Mouse (Mus musculus) hindbrain, embryonic 10.5 days (tissue): ENCODE measurements around the gene Pdgfb. TPM values are rescaled to one million over a fixed set of nuclear protein-coding genes. Genes with fewer than 3 reads are reported as not detected.

Source experiments
- DNase-seq: peaks from one replicate; pipeline ENCODE4 v3.0.0-alpha.2; 2017; ENCODE audit warnings: low spot score
- H3K27ac ChIP-seq: fragments of 300-500 bp; sonication (generic); 2 replicates; pipeline ENCODE4 v1.5.1; 2016; ENCODE audit warnings: mild to moderate bottlenecking, moderate library complexity
- H3K27me3 ChIP-seq: fragments of 300-500 bp; sonication (generic); 2 replicates; pipeline ENCODE4 v1.6.1; 2016; ENCODE audit warnings: mild to moderate bottlenecking; ENCODE audit not compliant: poor library complexity, insufficient read depth, severe bottlenecking
- H3K36me3 ChIP-seq: fragments of 300-500 bp; sonication (generic); 2 replicates; pipeline ENCODE4 v1.6.1; 2016; ENCODE audit warnings: mild to moderate bottlenecking, moderate library complexity
- H3K4me1 ChIP-seq: fragments of 300-500 bp; sonication (generic); replicated peaks from 2 replicates; pipeline ENCODE4 v1.6.1; 2016; ENCODE audit warnings: mild to moderate bottlenecking
- H3K4me3 ChIP-seq: fragments of 300-500 bp; sonication (generic); 2 replicates; pipeline ENCODE4 v1.5.1; 2016; ENCODE audit warnings: mild to moderate bottlenecking, moderate library complexity
- H3K9me3 ChIP-seq: fragments of 300-500 bp; sonication (generic); 2 replicates; pipeline ENCODE4 v1.6.1; 2016; ENCODE audit warnings: mild to moderate bottlenecking, moderate library complexity
- WGBS: fragments of 180-500 bp; shearing (Covaris S2); methylation state at CpG from one replicate; pipeline ENCODE4 v1.1.7; 2016; 5-methylcytosine and 5-hydroxymethylcytosine counted together
- polyA plus RNA-seq: library from polyadenylated mRNA; unstranded; fragments of >200 nt; fragmentation: Nextera tagmentation; extraction: Ambion mirVana; gene quantifications from 2 replicates; pipeline ENCODE4 v1.2.1, GENCODE M21; 2016

Pdgfb gene
- polyA plus RNA-seq, 1 experiment from 2014 or later, result 1.8 TPM

- Histone ChIP-seq H3K4me3 (no peak overlapping the region), H3K27me3 (no peaks in the 10 kb centered on the region), H3K9me3 (peaks cover 9% of the 10 kb centered on the region; the same call in 1 of the 2 replicates), H3K36me3 (no peaks in the 10 kb centered on the region), H3K4me1 (peaks cover 30% of the 10 kb centered on the region), H3K27ac (no peak overlapping the region; the same call in 1 of the 2 replicates)
- no peak for DNase-seq
- WGBS, result 75% methylated on average over 4 of the region's 4 CpGs
These were observed 35.3 kb upstream of the Pdgfb start for GRCm38 (mm10) chr15:80050093-80050492.

- H3K36me3 ChIP-seq, result no peaks in the 10 kb centered on the region
- no peaks in the 10 kb centered on the region for H3K27me3 ChIP-seq
- H3K4me1 ChIP-seq, result peaks cover 18% of the 10 kb centered on the region
- H3K4me3 ChIP-seq, result no peak overlapping the region
- 51% methylated on average over 5 of the region's 5 CpGs for WGBS
- peaks cover 9% of the 10 kb centered on the region; the same call in 1 of the 2 replicates for H3K9me3 ChIP-seq
- DNase-seq, result no peak
- H3K27ac ChIP-seq, result no peak overlapping the region
These were observed 33.2 kb upstream of the Pdgfb start for GRCm38 (mm10) chr15:80047973-80048372.

- WGBS, result 84% methylated on average over 2 of the region's 2 CpGs
- Histone ChIP-seq H3K27ac (no peak overlapping the region), H3K4me3 (no peak overlapping the region), H3K36me3 (no peaks in the 10 kb centered on the region), H3K27me3 (no peaks in the 10 kb centered on the region), H3K4me1 (peaks cover 18% of the 10 kb centered on the region), H3K9me3 (peaks cover 9% of the 10 kb centered on the region; the same call in 1 of the 2 replicates)
- DNase-seq, result no peak
These were observed 32.5 kb upstream of the Pdgfb start for GRCm38 (mm10) chr15:80047242-80047641.

- DNase-seq, result no peak
- H3K27me3 ChIP-seq, result no peaks in the 10 kb centered on the region
- no peaks in the 10 kb centered on the region for H3K36me3 ChIP-seq
- no peak overlapping the region for H3K4me3 ChIP-seq
- H3K4me1 ChIP-seq, result peaks cover 13% of the 10 kb centered on the region
- H3K9me3 ChIP-seq, result peaks cover 9% of the 10 kb centered on the region; the same call in 1 of the 2 replicates
- WGBS, result 99% methylated on average over 2 of the region's 2 CpGs
- no peak overlapping the region for H3K27ac ChIP-seq
These were observed 31.0 kb upstream of the Pdgfb start for GRCm38 (mm10) chr15:80045749-80046148.

- H3K4me3 ChIP-seq, result no peak overlapping the region
These were observed 29.5 kb upstream of the Pdgfb start for GRCm38 (mm10) chr15:80044249-80044648.

GRCm38 (mm10) chr15:80042152-80042551 is 27.4 kb upstream of the Pdgfb start:
- WGBS, result 81% methylated on average over 4 of the region's 4 CpGs
- H3K4me1 ChIP-seq, result no peaks in the 10 kb centered on the region
- H3K27me3 ChIP-seq, result no peaks in the 10 kb centered on the region
- no peaks in the 10 kb centered on the region for H3K36me3 ChIP-seq
- H3K9me3 ChIP-seq, result peaks cover 15% of the 10 kb centered on the region; the same call in 1 of the 2 replicates
- H3K4me3 ChIP-seq, result no peak overlapping the region
- H3K27ac ChIP-seq, result no peak overlapping the region
- no peak for DNase-seq

More at GRCm38 (mm10) chr15:80044249-80044648, 29.5 kb upstream of the Pdgfb start:
- 93% methylated on average over 10 of the region's 10 CpGs for WGBS
- H3K36me3 ChIP-seq, result no peaks in the 10 kb centered on the region
- peaks cover 8% of the 10 kb centered on the region; the same call in 1 of the 2 replicates for H3K4me1 ChIP-seq
- no peak for DNase-seq
- H3K9me3 ChIP-seq, result peaks cover 9% of the 10 kb centered on the region; the same call in 1 of the 2 replicates
- H3K27me3 ChIP-seq, result no peaks in the 10 kb centered on the region
- H3K27ac ChIP-seq, result no peak overlapping the region

- Histone ChIP-seq H3K27ac (no peak overlapping the region), H3K36me3 (no peaks in the 10 kb centered on the region), H3K4me3 (no peak overlapping the region), H3K9me3 (peaks cover 6% of the 10 kb centered on the region; the same call in 1 of the 2 replicates), H3K4me1 (peaks cover 5% of the 10 kb centered on the region; the same call in 1 of the 2 replicates), H3K27me3 (no peaks in the 10 kb centered on the region)
- no peak for DNase-seq
- WGBS, result 98% methylated on average over 2 of the region's 2 CpGs
These were observed 23.3 kb upstream of the Pdgfb start for GRCm38 (mm10) chr15:80038110-80038391.

- Histone ChIP-seq H3K27ac (no peak overlapping the region), H3K4me3 (no peak overlapping the region), H3K9me3 (peaks cover 6% of the 10 kb centered on the region; the same call in 1 of the 2 replicates), H3K4me1 (peaks cover 5% of the 10 kb centered on the region; the same call in 1 of the 2 replicates), H3K36me3 (no peaks in the 10 kb centered on the region), H3K27me3 (no peaks in the 10 kb centered on the region)
- no peak for DNase-seq
- 83% methylated on average over 11 of the region's 11 CpGs for WGBS
These were observed 22.7 kb upstream of the Pdgfb start for GRCm38 (mm10) chr15:80037255-80038109.

- Histone ChIP-seq H3K9me3 (peaks cover 15% of the 10 kb centered on the region; the same call in 1 of the 2 replicates), H3K27ac (no peak overlapping the region), H3K27me3 (no peaks in the 10 kb centered on the region), H3K36me3 (no peaks in the 10 kb centered on the region), H3K4me1 (peaks cover 5% of the 10 kb centered on the region; the same call in 1 of the 2 replicates), H3K4me3 (no peak overlapping the region)
- whole genome bisulfite sequencing, result 84% methylated on average over 6 of the region's 6 CpGs
- DNase-seq, result no peak
These were observed 20.6 kb upstream of the Pdgfb start for GRCm38 (mm10) chr15:80035341-80035885.

GRCm38 (mm10) chr15:80034913-80035312 is 20.1 kb upstream of the Pdgfb start:
- Histone ChIP-seq H3K4me1 (peaks cover 5% of the 10 kb centered on the region; the same call in 1 of the 2 replicates), H3K27ac (no peak overlapping the region), H3K4me3 (no peak overlapping the region), H3K36me3 (no peaks in the 10 kb centered on the region), H3K9me3 (peaks cover 15% of the 10 kb centered on the region; the same call in 1 of the 2 replicates), H3K27me3 (no peaks in the 10 kb centered on the region)
- DNase-seq, result no peak

GRCm38 (mm10) chr15:80034366-80034765 is 19.6 kb upstream of the Pdgfb start:
- no peaks in the 10 kb centered on the region for H3K27me3 ChIP-seq
- no peak for DNase-seq
- H3K9me3 ChIP-seq, result peaks cover 15% of the 10 kb centered on the region; the same call in 1 of the 2 replicates
- H3K36me3 ChIP-seq, result no peaks in the 10 kb centered on the region
- no peak overlapping the region for H3K27ac ChIP-seq
- 77% methylated on average over 7 of the region's 7 CpGs for WGBS
- no peak overlapping the region for H3K4me3 ChIP-seq
- peaks cover 5% of the 10 kb centered on the region; the same call in 1 of the 2 replicates for H3K4me1 ChIP-seq

- WGBS, result 91% methylated on average over 4 of the region's 4 CpGs
These were observed 16.4 kb upstream of the Pdgfb start for GRCm38 (mm10) chr15:80031133-80031532.

GRCm38 (mm10) chr15:80030399-80030798 is 15.6 kb upstream of the Pdgfb start:
- peaks cover 9% of the 10 kb centered on the region; the same call in 1 of the 2 replicates for H3K9me3 ChIP-seq
- WGBS, result 93% methylated on average over 10 of the region's 10 CpGs
- DNase-seq, result no peak
- no peaks in the 10 kb centered on the region for H3K36me3 ChIP-seq
- 0 out of 2 replicates have a peak, but pooled peaks cover 3% of the 10 kb centered on the region for H3K27me3 ChIP-seq
- H3K27ac ChIP-seq, result no peak overlapping the region
- no peak overlapping the region for H3K4me3 ChIP-seq
- peaks cover 28% of the 10 kb centered on the region for H3K4me1 ChIP-seq

More at GRCm38 (mm10) chr15:80031133-80031532, 16.4 kb upstream of the Pdgfb start:
- Histone ChIP-seq H3K36me3 (no peaks in the 10 kb centered on the region), H3K4me1 (peaks cover 21% of the 10 kb centered on the region), H3K27ac (no peak overlapping the region), H3K4me3 (no peak overlapping the region), H3K9me3 (peaks cover 9% of the 10 kb centered on the region; the same call in 1 of the 2 replicates), H3K27me3 (0 out of 2 replicates have a peak, but pooled peaks cover 3% of the 10 kb centered on the region)
- DNase-seq, result no peak
